Mouse (Mus musculus) lung, embryonic 15.5 days (tissue): Measurements from ENCODE around the gene Atp6ap1l. TPM values are rescaled to one million over a fixed set of nuclear protein-coding genes. Genes with fewer than 3 reads are reported as not detected.

Experiments
- ATAC-seq: fragments of 200-750 bp; cut with Nextera tagmentation; 2 replicates; pipeline ENCODE4 v1.8.0; 2017; ENCODE audit warnings: moderate number of reproducible peaks, borderline replicate concordance; ENCODE audit not compliant: low FRiP score, low TSS enrichment; ENCODE audit errors: extremely low read depth
- H3K27ac ChIP-seq: fragments of 300-500 bp; sonication (generic); 2 replicates; pipeline ENCODE4 v1.5.1; 2015; ENCODE audit warnings: moderate library complexity, mild to moderate bottlenecking, inconsistent platforms
- H3K27me3 ChIP-seq: fragments of 300-500 bp; sonication (generic); 2 replicates; pipeline ENCODE4 v1.6.1; 2015; ENCODE audit warnings: inconsistent platforms
- H3K36me3 ChIP-seq: fragments of 300-500 bp; sonication (generic); 2 replicates; pipeline ENCODE4 v1.6.1; 2015; ENCODE audit warnings: inconsistent platforms
- H3K4me1 ChIP-seq: fragments of 300-500 bp; sonication (generic); 2 replicates; pipeline ENCODE4 v1.6.1; 2015; ENCODE audit warnings: inconsistent platforms
- H3K4me2 ChIP-seq: fragments of 300-500 bp; sonication (generic); 2 replicates; pipeline ENCODE4 v1.6.1; 2015; ENCODE audit warnings: inconsistent platforms, mild to moderate bottlenecking, moderate library complexity
- H3K4me3 ChIP-seq: fragments of 300-500 bp; sonication (generic); 2 replicates; pipeline ENCODE4 v1.5.1; 2015; ENCODE audit warnings: mild to moderate bottlenecking, inconsistent platforms
- H3K9ac ChIP-seq: fragments of 300-500 bp; sonication (generic); 2 replicates; pipeline ENCODE4 v1.6.1; 2015; ENCODE audit warnings: inconsistent platforms
- H3K9me3 ChIP-seq: fragments of 300-500 bp; sonication (generic); 2 replicates; pipeline ENCODE4 v1.6.1; 2016; ENCODE audit warnings: inconsistent platforms
- WGBS: fragments of 180-500 bp; shearing (Covaris S2); methylation state at CpG from one replicate; pipeline ENCODE4 v1.1.7; 2015; 5-methylcytosine and 5-hydroxymethylcytosine counted together
- polyA plus RNA-seq: library from polyadenylated mRNA; unstranded; fragments of >200 nt; fragmentation: Nextera tagmentation; extraction: Ambion mirVana; gene quantifications from 2 replicates; pipeline ENCODE4 v1.2.1, GENCODE M21; 2015

The Atp6ap1l gene
- polyA plus RNA-seq, 1 experiment from 2014 or later: not detected

DNA sequence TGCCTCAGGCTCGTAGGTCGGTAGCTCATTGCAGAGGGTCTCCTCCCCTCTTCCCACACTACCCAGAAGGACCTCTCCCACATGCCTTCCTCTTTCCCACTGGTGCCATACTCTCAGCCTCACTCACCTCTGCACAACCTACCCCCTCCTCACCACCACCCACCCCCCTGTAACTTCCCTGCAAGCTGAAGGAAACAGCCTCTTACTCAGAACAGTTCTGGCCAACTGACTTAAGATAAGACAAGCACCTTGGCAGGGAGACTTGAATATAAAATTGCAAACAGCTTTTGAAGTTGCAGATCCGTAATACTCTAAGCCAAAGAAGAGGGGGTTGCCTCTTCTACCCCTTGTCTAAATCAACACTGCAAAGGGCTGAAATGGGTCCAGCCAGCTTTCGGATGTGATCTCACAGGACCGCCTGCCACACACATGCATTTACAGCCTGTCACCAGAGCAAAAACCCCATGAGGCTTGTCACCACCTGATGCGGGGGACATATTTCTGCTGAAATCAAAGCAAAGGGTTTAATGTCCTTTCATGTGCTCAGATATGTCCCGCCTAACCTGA, 71.4 kb downstream of the Atp6ap1l start:
- H3K4me3 ChIP-seq: no peak overlapping the region
- H3K27ac ChIP-seq: peak overlapping the region; percentile 82
- H3K4me1 ChIP-seq: peaks cover 9% of the 10 kb centered on the region
- H3K36me3 ChIP-seq: no peaks in the 10 kb centered on the region
- peak; percentile 49 for ATAC-seq
- no peak overlapping the region for H3K9ac ChIP-seq
- WGBS: 60% methylated on average over 7 of the region's 7 CpGs
- no peaks in the 10 kb centered on the region for H3K9me3 ChIP-seq
- H3K27me3 ChIP-seq: no peaks in the 10 kb centered on the region
- H3K4me2 ChIP-seq: 0 out of 2 replicates have a peak overlapping the region, but pooled peaks have one; percentile 8

Other genes starting within 250 kb of the Atp6ap1l start
- gene Rps23, start 17.6 kb upstream of the Atp6ap1l start, polyA plus RNA-seq: 186 and 221 TPM in 2 replicates